Mouse (Mus musculus): Measurements from ENCODE around the gene Apoh. TPM values are rescaled to one million over a fixed set of nuclear protein-coding genes. Genes with fewer than 3 reads are reported as not detected.

The Apoh gene
- polyA plus RNA-seq, 1 experiment from 2014 or later: 3.3 TPM

GRCm38 (mm10) chr11:108344759-108345158 is 1.6 kb downstream of the Apoh start:
- Histone ChIP-seq H3K9ac (ENCODE audit: low read length) (no peak overlapping the region), H3K4me3 (ENCODE audit: low read depth, low read length) (no peak overlapping the region), H3K27ac (replicated peaks) (no peak overlapping the region)

DNA sequence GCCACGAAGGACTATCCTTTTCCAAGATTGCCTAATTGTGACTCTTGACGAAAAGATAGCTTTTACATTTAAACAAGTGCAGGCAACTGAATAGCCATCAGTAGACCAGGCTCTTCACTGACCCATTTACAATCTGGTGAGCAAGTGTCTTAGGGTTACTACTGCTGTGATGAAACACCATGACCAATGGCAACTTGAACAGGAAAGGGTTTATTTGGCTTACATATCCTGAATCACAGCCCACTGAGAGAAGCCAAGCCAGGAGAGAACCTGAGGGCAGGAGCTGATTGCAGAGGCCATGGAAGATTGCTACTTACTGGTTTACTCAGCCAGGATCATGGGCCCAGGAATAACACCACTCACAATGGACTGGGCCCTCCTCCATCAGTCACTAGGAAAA is 2.2 kb downstream of the Apoh start:
- no peak for ATAC-seq (ENCODE audit: low FRiP score, low TSS enrichment)
- H3K27me3 ChIP-seq (ENCODE audit: control insufficient read depth, insufficient read depth, low read length): no peaks in the 10 kb centered on the region
- H3K9ac ChIP-seq (ENCODE audit: low read length): no peak overlapping the region
- H3K4me1 ChIP-seq (replicated peaks; ENCODE audit: control insufficient read depth, insufficient read depth): 0 out of 2 replicates have a peak, but pooled peaks cover 2% of the 10 kb centered on the region
- no peaks in the 10 kb centered on the region for H3K9me3 ChIP-seq (ENCODE audit: control insufficient read depth, low read length)
- TF ChIP-seq EP300 (optimal IDR thresholded peaks at IDR 0.05) (no peak), CTCF (IDR thresholded peaks at IDR 0.05; ENCODE audit: low read depth) (no peak)
- H3K4me2 ChIP-seq (replicated peaks; ENCODE audit: low read depth): no peak overlapping the region
- WGBS: 86% methylated on average over 2 of the region's 2 CpGs
- no peaks in the 10 kb centered on the region for H3K36me3 ChIP-seq (ENCODE audit: control insufficient read depth, insufficient read depth, low read length)
- H3K4me3 ChIP-seq (ENCODE audit: low read depth, low read length): no peak overlapping the region
- DNase-seq (ENCODE audit: low spot score): no peak
- H3K27ac ChIP-seq (replicated peaks): no peak overlapping the region

More at GRCm38 (mm10) chr11:108344759-108345158, 1.6 kb downstream of the Apoh start:
- Histone ChIP-seq H3K27me3 (ENCODE audit: control insufficient read depth, insufficient read depth, low read length) (no peaks in the 10 kb centered on the region), H3K4me2 (replicated peaks; ENCODE audit: low read depth) (no peak overlapping the region), H3K4me1 (replicated peaks; ENCODE audit: control insufficient read depth, insufficient read depth) (0 out of 2 replicates have a peak, but pooled peaks cover 2% of the 10 kb centered on the region), H3K9me3 (ENCODE audit: control insufficient read depth, low read length) (no peaks in the 10 kb centered on the region), H3K36me3 (ENCODE audit: control insufficient read depth, insufficient read depth, low read length) (no peaks in the 10 kb centered on the region)
- ATAC-seq (ENCODE audit: low FRiP score, low TSS enrichment): no peak
- 70% methylated on average over 8 of the region's 8 CpGs for WGBS
- DNase-seq (ENCODE audit: low spot score): no peak
- TF ChIP-seq EP300 (optimal IDR thresholded peaks at IDR 0.05) (no peak), CTCF (IDR thresholded peaks at IDR 0.05; ENCODE audit: low read depth) (no peak)

GRCm38 (mm10) chr11:108350799-108351198 is 7.6 kb downstream of the Apoh start:
- no peak overlapping the region for H3K4me2 ChIP-seq (replicated peaks; ENCODE audit: low read depth)
- no peak for TF ChIP-seq CTCF (IDR thresholded peaks at IDR 0.05; ENCODE audit: low read depth)
- TF ChIP-seq EP300 (optimal IDR thresholded peaks at IDR 0.05): no peak

DNA sequence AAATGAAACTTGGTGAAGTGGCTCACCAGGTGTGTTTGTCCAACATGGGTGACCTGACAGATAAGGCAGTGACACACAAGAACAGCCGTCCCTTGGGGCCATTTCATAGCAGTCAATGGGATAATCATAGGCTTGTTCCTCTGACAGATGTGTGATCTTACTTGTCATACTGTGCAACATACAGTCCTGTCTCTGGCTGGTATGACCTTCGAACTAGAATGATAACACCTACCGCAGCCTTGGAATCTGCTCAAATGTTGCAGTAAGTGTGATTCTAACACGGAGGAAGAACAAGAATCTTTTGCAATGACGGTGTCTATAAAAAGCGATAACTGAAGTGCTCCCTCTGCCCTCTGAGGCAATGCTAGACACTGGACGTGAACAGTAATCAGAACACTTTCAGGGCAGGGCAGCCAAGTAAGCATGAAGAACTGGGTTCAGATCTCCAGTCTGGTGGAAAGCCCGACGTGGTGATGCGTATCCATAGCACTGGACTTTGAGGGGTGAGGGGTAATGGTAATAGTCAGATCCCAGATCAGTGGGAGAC is 9.8 kb downstream of the Apoh start:
- Histone ChIP-seq H3K27me3 (ENCODE audit: control insufficient read depth, insufficient read depth, low read length) (no peaks in the 10 kb centered on the region), H3K4me2 (replicated peaks; ENCODE audit: low read depth) (no peak overlapping the region), H3K27ac (replicated peaks) (no peak overlapping the region), H3K36me3 (ENCODE audit: control insufficient read depth, insufficient read depth, low read length) (no peaks in the 10 kb centered on the region), H3K9ac (ENCODE audit: low read length) (no peak overlapping the region), H3K9me3 (ENCODE audit: control insufficient read depth, low read length) (no peaks in the 10 kb centered on the region), H3K4me1 (replicated peaks; ENCODE audit: control insufficient read depth, insufficient read depth) (no peaks in the 10 kb centered on the region), H3K4me3 (ENCODE audit: low read depth, low read length) (no peak overlapping the region)
- DNase-seq (ENCODE audit: low spot score): no peak
- WGBS: 85% methylated on average over 10 of the region's 10 CpGs
- TF ChIP-seq EP300 (optimal IDR thresholded peaks at IDR 0.05): no peak
- no peak for ATAC-seq (ENCODE audit: low FRiP score, low TSS enrichment)

More at GRCm38 (mm10) chr11:108350799-108351198, 7.6 kb downstream of the Apoh start:
- ATAC-seq (ENCODE audit: low FRiP score, low TSS enrichment) (no peak), DNase-seq (ENCODE audit: low spot score) (no peak)
- H3K27ac ChIP-seq (replicated peaks): no peak overlapping the region
- no peak overlapping the region for H3K9ac ChIP-seq (ENCODE audit: low read length)
- H3K4me1 ChIP-seq (replicated peaks; ENCODE audit: control insufficient read depth, insufficient read depth): no peaks in the 10 kb centered on the region
- H3K27me3 ChIP-seq (ENCODE audit: control insufficient read depth, insufficient read depth, low read length): no peaks in the 10 kb centered on the region
- no peaks in the 10 kb centered on the region for H3K9me3 ChIP-seq (ENCODE audit: control insufficient read depth, low read length)
- WGBS: 86% methylated on average over 4 of the region's 4 CpGs
- no peak overlapping the region for H3K4me3 ChIP-seq (ENCODE audit: low read depth, low read length)
- H3K36me3 ChIP-seq (ENCODE audit: control insufficient read depth, insufficient read depth, low read length): no peaks in the 10 kb centered on the region

- 56% methylated on average over 4 of the region's 4 CpGs for WGBS
- no peak for DNase-seq (ENCODE audit: low spot score)
- Histone ChIP-seq H3K4me1 (replicated peaks; ENCODE audit: control insufficient read depth, insufficient read depth) (no peaks in the 10 kb centered on the region), H3K36me3 (ENCODE audit: control insufficient read depth, insufficient read depth, low read length) (no peaks in the 10 kb centered on the region), H3K27ac (replicated peaks) (no peak overlapping the region), H3K27me3 (ENCODE audit: control insufficient read depth, insufficient read depth, low read length) (no peaks in the 10 kb centered on the region), H3K9ac (ENCODE audit: low read length) (no peak overlapping the region), H3K4me2 (replicated peaks; ENCODE audit: low read depth) (no peak overlapping the region), H3K9me3 (ENCODE audit: control insufficient read depth, low read length) (no peaks in the 10 kb centered on the region), H3K4me3 (ENCODE audit: low read depth, low read length) (no peak overlapping the region)
- TF ChIP-seq CTCF (IDR thresholded peaks at IDR 0.05; ENCODE audit: low read depth): no peak
- no peak for TF ChIP-seq EP300 (optimal IDR thresholded peaks at IDR 0.05)
- no peak for ATAC-seq (ENCODE audit: low FRiP score, low TSS enrichment)
Measured at GRCm38 (mm10) chr11:108356020-108356419, 12.9 kb downstream of the Apoh start.

GRCm38 (mm10) chr11:108358911-108359310 is 15.8 kb downstream of the Apoh start:
- no peak overlapping the region for H3K4me2 ChIP-seq (replicated peaks; ENCODE audit: low read depth)
- no peak overlapping the region for H3K4me3 ChIP-seq (ENCODE audit: low read depth, low read length)
- no peak overlapping the region for H3K9ac ChIP-seq (ENCODE audit: low read length)
- no peak for TF ChIP-seq EP300 (optimal IDR thresholded peaks at IDR 0.05)
- no peak for TF ChIP-seq CTCF (IDR thresholded peaks at IDR 0.05; ENCODE audit: low read depth)
- H3K27ac ChIP-seq (replicated peaks): no peak overlapping the region
- DNase-seq (ENCODE audit: low spot score) (no peak), ATAC-seq (ENCODE audit: low FRiP score, low TSS enrichment) (no peak)
- H3K9me3 ChIP-seq (ENCODE audit: control insufficient read depth, low read length): no peaks in the 10 kb centered on the region
- no peaks in the 10 kb centered on the region for H3K4me1 ChIP-seq (replicated peaks; ENCODE audit: control insufficient read depth, insufficient read depth)
- H3K36me3 ChIP-seq (ENCODE audit: control insufficient read depth, insufficient read depth, low read length): no peaks in the 10 kb centered on the region
- H3K27me3 ChIP-seq (ENCODE audit: control insufficient read depth, insufficient read depth, low read length): no peaks in the 10 kb centered on the region
- 71% methylated on average over 6 of the region's 6 CpGs for WGBS

Measured in stomach, postnatal 0 days (tissue).